Mouse (Mus musculus) ES-Bruce4 (cell line): ENCODE data around the gene Zbtb18.

Experiments used
- CTCF ChIP-seq: IDR thresholded peaks from one replicate; pipeline ENCODE4 v1.8.1; 2011; ENCODE audit warnings: low read depth, low read length
- EP300 ChIP-seq: IDR thresholded peaks from 2 replicates; pipeline ENCODE4 v1.6.1; 2011; ENCODE audit warnings: low read depth, low read length; ENCODE audit not compliant: insufficient read depth
- POLR2A ChIP-seq: IDR thresholded peaks from one replicate; pipeline ENCODE4 v1.8.1; 2011; ENCODE audit warnings: low read length; ENCODE audit not compliant: insufficient read depth

- TF ChIP-seq CTCF (no peak), POLR2A (no peak), EP300 (no peak)
Measured at GRCm38 (mm10) chr1:177467150-177467549, 25.0 kb downstream of the Zbtb18 start.
